Mouse (Mus musculus) liver, adult 2 months (tissue): ENCODE measurements at regions not wholly inside any gene's neighbourhood (a gene's known extent, or its start where the extent isn't known, plus 50 kb on each side); places are given as distances from the start of the nearest gene placed in this dataset.

ENCODE experiments used
- DNase-seq: peaks from one replicate; pipeline ENCODE4 v3.0.0-alpha.2; 2011; ENCODE audit warnings: low read depth, low spot score; ENCODE audit errors: extremely low read depth
- H3K27ac ChIP-seq: fragments of 200-500 bp; replicated peaks from 2 replicates; pipeline ENCODE4 v1.5.1; 2012; ENCODE audit warnings: low read depth, mild to moderate bottlenecking, control low read depth, inconsistent platforms, low read length; ENCODE audit not compliant: insufficient read depth
- H3K27me3 ChIP-seq: fragments of 200-500 bp; 2 replicates; pipeline ENCODE4 v1.6.1; 2012; ENCODE audit warnings: mild to moderate bottlenecking, moderate library complexity, low read length, inconsistent platforms; ENCODE audit not compliant: control insufficient read depth, insufficient read depth
- H3K36me3 ChIP-seq: fragments of 200-500 bp; 2 replicates; pipeline ENCODE4 v1.6.1; 2012; ENCODE audit warnings: low read length, inconsistent platforms; ENCODE audit not compliant: control insufficient read depth, insufficient read depth
- H3K4me1 ChIP-seq: fragments of 200-500 bp; 2 replicates; pipeline ENCODE4 v1.6.1; 2011; ENCODE audit warnings: low read length; ENCODE audit not compliant: control insufficient read depth, insufficient read depth
- H3K4me3 ChIP-seq: fragments of 200-500 bp; 2 replicates; pipeline ENCODE4 v1.5.1; 2011; ENCODE audit warnings: low read depth, mild to moderate bottlenecking, control low read depth, low read length, moderate library complexity; ENCODE audit not compliant: insufficient read depth
- H3K79me2 ChIP-seq: fragments of 200-500 bp; 2 replicates; pipeline ENCODE4 v1.6.1; 2012; ENCODE audit warnings: inconsistent platforms, mild to moderate bottlenecking, low read length, moderate library complexity; ENCODE audit not compliant: control insufficient read depth, insufficient read depth
- H3K9ac ChIP-seq: fragments of 200-500 bp; 2 replicates; pipeline ENCODE4 v1.6.1; 2012; ENCODE audit warnings: low read depth, mild to moderate bottlenecking, control low read depth, inconsistent platforms, low read length
- CTCF ChIP-seq: fragments of 200-500 bp; IDR thresholded peaks from 2 replicates; pipeline ENCODE4 v1.5.1; 2011; ENCODE audit warnings: low read depth, low read length, control low read depth
- POLR2A ChIP-seq: fragments of 200-500 bp; IDR thresholded peaks from 2 replicates; pipeline ENCODE4 v1.6.1; 2011; ENCODE audit warnings: low read length, control low read depth; ENCODE audit not compliant: insufficient read depth; ENCODE audit errors: extremely low read depth
- WGBS: fragments of 180-500 bp; shearing (Covaris S2); methylation state at CpG from one replicate; pipeline ENCODE4 v1.1.7; 2018; 5-methylcytosine and 5-hydroxymethylcytosine counted together

DNA sequence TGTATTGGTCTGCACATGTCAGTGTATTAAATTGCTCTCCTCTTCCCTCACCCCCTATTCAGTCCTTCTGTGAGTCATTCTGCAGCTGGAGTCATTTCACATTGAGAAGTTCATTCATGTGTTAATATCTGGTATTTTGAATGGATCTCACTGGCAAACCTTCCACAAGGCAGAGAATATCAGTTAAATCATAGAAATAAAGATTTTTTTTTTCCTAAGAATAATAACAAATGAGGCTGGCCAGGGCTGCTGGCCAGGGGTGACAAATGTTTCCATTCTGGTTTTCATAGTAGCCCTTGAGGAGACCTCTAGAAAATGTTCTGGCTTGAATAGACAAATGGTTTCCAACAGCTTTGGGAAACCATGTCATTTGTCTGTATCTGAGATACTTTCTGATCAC, 124.8 kb downstream of the Cdca7 start:
- H3K36me3 ChIP-seq = no peaks in the 10 kb centered on the region
- no peak for DNase-seq
- H3K4me1 ChIP-seq = no peaks in the 10 kb centered on the region
- no peaks in the 10 kb centered on the region for H3K79me2 ChIP-seq
- no peaks in the 10 kb centered on the region for H3K27me3 ChIP-seq
- no peak for TF ChIP-seq POLR2A
- TF ChIP-seq CTCF = no peak
- H3K4me3 ChIP-seq = no peak overlapping the region
- H3K27ac ChIP-seq = no peak overlapping the region
- no peak overlapping the region for H3K9ac ChIP-seq

DNA sequence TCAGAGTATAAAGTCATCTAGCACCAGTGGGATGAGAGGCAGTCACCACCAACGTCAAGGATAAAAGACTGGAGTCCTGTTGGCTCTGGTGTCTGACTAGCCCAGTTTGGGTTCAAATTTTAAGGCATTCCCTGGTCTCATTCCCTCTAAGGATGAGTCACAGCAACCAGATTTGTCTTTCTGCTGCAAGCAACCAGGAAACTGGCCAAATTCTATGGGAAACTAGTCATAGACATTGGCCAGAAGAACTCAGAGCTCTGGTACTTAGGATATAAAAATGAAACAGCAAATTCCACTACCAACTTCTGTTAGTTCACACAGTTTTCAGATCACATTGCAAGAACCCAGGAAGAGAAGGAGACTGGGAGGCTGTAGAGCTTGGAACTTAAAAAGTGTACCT, 126.2 kb downstream of the Cdca7 start:
- no peak overlapping the region for H3K27ac ChIP-seq
- no peaks in the 10 kb centered on the region for H3K27me3 ChIP-seq
- H3K9ac ChIP-seq = no peak overlapping the region
- WGBS = 77% methylated on average over 1 of the region's 1 CpGs
- H3K4me3 ChIP-seq = no peak overlapping the region
- no peak for DNase-seq
- H3K4me1 ChIP-seq = no peaks in the 10 kb centered on the region
- no peaks in the 10 kb centered on the region for H3K79me2 ChIP-seq
- TF ChIP-seq CTCF (no peak), POLR2A (no peak)
- no peaks in the 10 kb centered on the region for H3K36me3 ChIP-seq

DNA sequence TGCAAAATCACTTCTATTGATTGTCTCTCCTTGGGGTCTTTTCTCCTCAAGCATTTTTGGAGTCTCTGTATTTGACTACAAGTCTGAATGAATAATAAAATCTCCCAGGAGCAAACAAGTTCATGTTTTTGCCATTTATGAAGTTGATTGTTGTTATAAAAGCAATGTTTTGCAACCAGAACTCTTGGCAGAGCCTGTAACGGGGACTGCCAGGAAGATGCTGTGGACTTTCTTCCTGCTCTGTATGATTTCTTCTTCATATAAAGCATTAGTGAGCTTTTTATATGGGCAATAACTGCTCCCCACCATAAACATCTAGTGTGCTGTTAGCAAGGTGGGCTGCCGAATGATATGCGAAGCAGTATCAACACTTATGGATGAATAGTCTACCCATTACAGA, 136.3 kb downstream of the Cdca7 start:
- Histone ChIP-seq H3K4me1 (no peaks in the 10 kb centered on the region), H3K9ac (no peak overlapping the region), H3K36me3 (no peaks in the 10 kb centered on the region), H3K27ac (no peak overlapping the region), H3K4me3 (no peak overlapping the region), H3K27me3 (no peaks in the 10 kb centered on the region), H3K79me2 (no peaks in the 10 kb centered on the region)
- WGBS = 93% methylated on average over 3 of the region's 3 CpGs
- no peak for DNase-seq
- TF ChIP-seq POLR2A (no peak), CTCF (no peak)

DNA sequence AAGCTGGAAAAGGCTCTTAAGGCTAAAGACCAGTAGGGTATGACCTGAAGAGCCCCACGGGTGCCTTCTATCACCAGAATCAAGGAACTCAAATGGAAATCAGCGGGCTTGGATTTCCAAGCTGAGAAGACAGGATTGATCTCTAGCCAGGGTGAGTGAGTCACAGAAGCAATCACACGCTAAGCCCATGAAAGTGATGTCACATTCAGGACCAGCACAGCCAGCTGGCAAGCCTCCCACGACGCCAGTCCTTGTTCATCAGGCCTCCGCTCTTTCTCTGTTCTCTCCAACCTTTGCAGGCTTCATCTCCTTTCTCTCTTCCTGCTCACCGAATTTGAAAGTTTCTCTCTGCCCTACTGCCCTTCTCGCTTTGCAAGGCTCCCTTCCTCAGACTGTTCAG, 138.3 kb downstream of the Cdca7 start:
- no peaks in the 10 kb centered on the region for H3K36me3 ChIP-seq
- H3K4me3 ChIP-seq = no peak overlapping the region
- WGBS = 79% methylated on average over 8 of the region's 8 CpGs
- no peaks in the 10 kb centered on the region for H3K27me3 ChIP-seq
- no peak overlapping the region for H3K9ac ChIP-seq
- TF ChIP-seq POLR2A (no peak), CTCF (no peak)
- no peak overlapping the region for H3K27ac ChIP-seq
- H3K79me2 ChIP-seq = no peaks in the 10 kb centered on the region
- H3K4me1 ChIP-seq = no peaks in the 10 kb centered on the region
- no peak for DNase-seq

DNA sequence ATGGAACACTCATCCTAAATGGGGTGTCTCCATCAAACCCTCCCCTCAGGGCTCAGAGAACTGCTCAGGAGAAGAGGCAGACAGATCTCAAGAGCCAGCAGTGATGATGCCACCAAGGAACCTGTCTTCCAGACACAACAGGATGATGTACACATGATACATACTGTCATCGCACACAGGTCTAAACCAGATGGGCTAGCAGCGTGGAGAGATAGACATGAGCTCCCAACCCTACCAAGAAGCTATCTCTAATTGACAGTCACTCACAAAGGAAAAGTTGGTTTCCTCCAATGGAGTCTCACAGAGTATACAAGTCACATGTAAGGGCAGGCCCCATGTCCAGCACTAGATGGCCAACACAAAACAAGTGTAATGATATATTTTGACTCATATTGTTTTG, 139.9 kb downstream of the Cdca7 start:
- H3K9ac ChIP-seq = no peak overlapping the region
- H3K36me3 ChIP-seq = no peaks in the 10 kb centered on the region
- H3K4me3 ChIP-seq = no peak overlapping the region
- no peaks in the 10 kb centered on the region for H3K79me2 ChIP-seq
- no peaks in the 10 kb centered on the region for H3K4me1 ChIP-seq
- no peaks in the 10 kb centered on the region for H3K27me3 ChIP-seq
- TF ChIP-seq CTCF (no peak), POLR2A (no peak)
- 93% methylated on average over 2 of the region's 2 CpGs for WGBS
- H3K27ac ChIP-seq = no peak overlapping the region
- DNase-seq = no peak

DNA sequence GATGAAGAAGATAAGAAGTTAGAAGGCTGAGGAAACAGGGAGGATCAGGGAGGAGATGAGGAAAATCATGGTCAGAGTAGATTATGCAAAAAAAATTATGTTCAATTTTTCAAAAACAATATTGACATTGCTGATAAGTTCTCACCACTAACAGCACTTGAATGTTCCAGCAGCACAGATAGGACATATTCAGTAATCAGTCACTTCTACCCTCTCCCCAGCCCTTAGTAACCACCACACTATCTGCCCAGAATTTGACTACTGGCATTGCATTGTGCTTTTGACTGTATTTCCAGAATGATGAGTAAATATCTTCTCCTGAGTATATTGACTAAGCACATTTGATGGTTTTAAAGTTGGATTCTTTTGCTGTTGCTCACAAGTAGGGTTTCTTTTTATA, 140.5 kb downstream of the Cdca7 start:
- TF ChIP-seq CTCF = no peak
- TF ChIP-seq POLR2A = no peak
- DNase-seq = no peak
- H3K4me3 ChIP-seq = no peak overlapping the region

DNA sequence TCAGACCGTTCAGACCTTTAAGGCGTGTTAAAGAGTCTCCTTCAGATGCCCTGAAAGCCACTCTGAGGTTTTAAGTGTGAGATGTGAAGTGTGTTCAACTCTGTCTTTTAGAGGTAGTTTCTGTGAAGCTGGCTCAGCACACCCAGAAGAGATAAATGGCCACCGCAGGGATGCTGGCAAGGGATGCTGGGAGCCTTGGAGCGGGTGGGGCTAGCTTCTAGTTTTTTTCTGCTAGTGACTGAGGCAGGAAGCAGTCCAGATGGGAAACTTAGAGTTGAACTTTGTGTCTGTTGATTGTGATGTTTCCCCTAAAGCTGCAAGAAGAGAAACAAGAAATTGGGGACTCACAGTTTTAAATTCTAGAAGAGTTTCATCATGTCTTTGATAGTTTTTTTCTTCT, 143.5 kb downstream of the Cdca7 start:
- no peak for TF ChIP-seq CTCF
- TF ChIP-seq POLR2A = no peak
- no peak overlapping the region for H3K9ac ChIP-seq
- DNase-seq = no peak
- no peaks in the 10 kb centered on the region for H3K79me2 ChIP-seq
- 68% methylated on average over 4 of the region's 4 CpGs for WGBS
- no peaks in the 10 kb centered on the region for H3K27me3 ChIP-seq
- H3K27ac ChIP-seq = no peak overlapping the region
- H3K36me3 ChIP-seq = no peaks in the 10 kb centered on the region
- no peak overlapping the region for H3K4me3 ChIP-seq
- no peaks in the 10 kb centered on the region for H3K4me1 ChIP-seq

More for the DNA sequence above, 140.5 kb downstream of the Cdca7 start:
- H3K27me3 ChIP-seq = no peaks in the 10 kb centered on the region
- no peak overlapping the region for H3K9ac ChIP-seq
- no peak overlapping the region for H3K27ac ChIP-seq
- H3K79me2 ChIP-seq = no peaks in the 10 kb centered on the region
- H3K36me3 ChIP-seq = no peaks in the 10 kb centered on the region
- no peaks in the 10 kb centered on the region for H3K4me1 ChIP-seq
